ENCODE assay signal across 14 mouse cellular contexts in genomic region chr1:138842756-138843155, GRCm38 (mm10). TPM values are rescaled to one million over a fixed set of nuclear protein-coding genes. Genes with fewer than 3 reads are reported as not detected.
DNase-seq lines count a peak whose midpoint lies in the region; ATAC-seq and TF ChIP-seq lines count a peak whose summit lies in the region.
"Had no signal": no experiment of that assay in that cellular context is flagged by ENCODE, and none has a peak within 500 bp of the region (broad histone marks: within the 10 kb centered on the region; RNA-seq: fewer than 3 reads in every experiment).

No protein-coding gene starts in this region.

- no peak for ATAC-seq in intestine, embryonic 14.5 days (replicated peaks; ENCODE audit: low FRiP score, low TSS enrichment, low read depth)
- ATAC-seq in intestine, embryonic 16.5 days = no peak
- no peak for ATAC-seq in embryonic facial prominence, embryonic 13.5 days (ENCODE audit: insufficient number of reproducible peaks, insufficient read depth, low FRiP score, low TSS enrichment, low read depth)
- ATAC-seq in hindbrain, embryonic 15.5 days (ENCODE audit: low FRiP score, low read depth) = no peak
- no peak for ATAC-seq in midbrain, postnatal 0 days (ENCODE audit: low FRiP score)

- peak; percentile 63 for DNase-seq in intestine, embryonic 14.5 days (ENCODE audit: low spot score)
- DNase-seq in midbrain, postnatal 0 days (ENCODE audit: low spot score) = no peak
- DNase-seq in T-cell, adult 2 months (ENCODE audit: low spot score) = no peak
- DNase-seq in gastrocnemius, adult 2 months = no peak
- no peak for DNase-seq in cerebellum, adult 11-12 months
- DNase-seq: adrenal gland, adult 2 months; cerebellum, adult 9-11 months; gastrocnemius, postnatal 10 days; thymus, postnatal 14 days had no signal

- H3K4me2 ChIP-seq in intestine, embryonic 14.5 days (ENCODE audit: low read length) = no peak overlapping the region
- H3K4me2 ChIP-seq in intestine, embryonic 16.5 days (ENCODE audit: low read depth, low read length) = no peak overlapping the region
- peak overlapping the region; percentile 67 for H3K4me2 ChIP-seq in embryonic facial prominence, embryonic 13.5 days
- H3K4me2 ChIP-seq in hindbrain, embryonic 15.5 days = peak overlapping the region; percentile 54
- peak overlapping the region; percentile 68 for H3K4me2 ChIP-seq in midbrain, postnatal 0 days (ENCODE audit: low read depth, low read length, poor library complexity, severe bottlenecking)

- 3% methylated on average over 10 of the region's 10 CpGs for WGBS in intestine, embryonic 14.5 days
- 3% methylated on average over 10 of the region's 10 CpGs for WGBS in intestine, embryonic 16.5 days
- 2% methylated on average over 10 of the region's 10 CpGs for WGBS in embryonic facial prominence, embryonic 13.5 days
- 1% methylated on average over 10 of the region's 10 CpGs for WGBS in hindbrain, embryonic 15.5 days
- WGBS in midbrain, postnatal 0 days = 2% methylated on average over 10 of the region's 10 CpGs

- no peaks in the 10 kb centered on the region for H3K9me3 ChIP-seq in intestine, embryonic 14.5 days (ENCODE audit: control insufficient read depth, low read length)
- no peaks in the 10 kb centered on the region for H3K9me3 ChIP-seq in intestine, embryonic 16.5 days (ENCODE audit: control insufficient read depth, low read length)
- H3K9me3 ChIP-seq in embryonic facial prominence, embryonic 13.5 days = no peaks in the 10 kb centered on the region
- no peaks in the 10 kb centered on the region for H3K9me3 ChIP-seq in hindbrain, embryonic 15.5 days
- H3K9me3 ChIP-seq in midbrain, postnatal 0 days (ENCODE audit: low read length) = no peaks in the 10 kb centered on the region
- H3K9me3 ChIP-seq: liver, embryonic 15.5 days had no signal

- no peaks in the 10 kb centered on the region for H3K36me3 ChIP-seq in intestine, embryonic 14.5 days (ENCODE audit: control insufficient read depth, insufficient read depth, low read length)
- H3K36me3 ChIP-seq in intestine, embryonic 16.5 days (ENCODE audit: control insufficient read depth, insufficient read depth, low read length) = no peaks in the 10 kb centered on the region
- H3K36me3 ChIP-seq in embryonic facial prominence, embryonic 13.5 days = no peaks in the 10 kb centered on the region
- no peaks in the 10 kb centered on the region for H3K36me3 ChIP-seq in hindbrain, embryonic 15.5 days
- no peaks in the 10 kb centered on the region for H3K36me3 ChIP-seq in midbrain, postnatal 0 days (ENCODE audit: insufficient read depth, low read length)
- H3K36me3 ChIP-seq: liver, embryonic 15.5 days had no signal

- no peak overlapping the region for H3K4me3 ChIP-seq in intestine, embryonic 14.5 days (ENCODE audit: low read depth, low read length)
- H3K4me3 ChIP-seq in intestine, embryonic 16.5 days (ENCODE audit: low read length) = no peak overlapping the region
- peak overlapping the region; percentile 43 for H3K4me3 ChIP-seq in embryonic facial prominence, embryonic 13.5 days
- H3K4me3 ChIP-seq in hindbrain, embryonic 15.5 days = peak overlapping the region; percentile 33
- peak overlapping the region; percentile 44 for H3K4me3 ChIP-seq in midbrain, postnatal 0 days (ENCODE audit: low read depth, low read length)
- H3K4me3 ChIP-seq in gastrocnemius, adult 2 months = no peak overlapping the region

- no peak overlapping the region for H3K27ac ChIP-seq in intestine, embryonic 14.5 days (ENCODE audit: low read depth)
- no peak overlapping the region for H3K27ac ChIP-seq in intestine, embryonic 16.5 days (ENCODE audit: low read length)
- H3K27ac ChIP-seq in embryonic facial prominence, embryonic 13.5 days = no peak overlapping the region
- no peak overlapping the region for H3K27ac ChIP-seq in hindbrain, embryonic 15.5 days (replicated peaks)
- peak overlapping the region; percentile 90 for H3K27ac ChIP-seq in midbrain, postnatal 0 days (ENCODE audit: low read depth, low read length)
- no peak overlapping the region for H3K27ac ChIP-seq in gastrocnemius, adult 2 months
- H3K27ac ChIP-seq: liver, embryonic 15.5 days had no signal

- peaks cover 94% of the 10 kb centered on the region for H3K27me3 ChIP-seq in intestine, embryonic 14.5 days (replicated peaks; ENCODE audit: control insufficient read depth, insufficient read depth, low read length)
- peaks cover 59% of the 10 kb centered on the region for H3K27me3 ChIP-seq in intestine, embryonic 16.5 days (replicated peaks; ENCODE audit: control insufficient read depth, insufficient read depth, low read length)
- H3K27me3 ChIP-seq in embryonic facial prominence, embryonic 13.5 days = peaks cover 93% of the 10 kb centered on the region
- peaks cover 52% of the 10 kb centered on the region for H3K27me3 ChIP-seq in hindbrain, embryonic 15.5 days
- peaks cover 14% of the 10 kb centered on the region for H3K27me3 ChIP-seq in midbrain, postnatal 0 days (ENCODE audit: insufficient read depth, low read length)

- TF ChIP-seq CTCF in midbrain, postnatal 0 days (IDR thresholded peaks at IDR 0.05) = no peak
- TF ChIP-seq CTCF in gastrocnemius, adult 2 months (IDR thresholded peaks at IDR 0.05) = no peak

- intact Hi-C loops in gastrocnemius, adult 2 months (cut with DNase I) = no loop called here

- 0 out of 2 replicates have a peak, but pooled peaks cover 6% of the 10 kb centered on the region for H3K4me1 ChIP-seq in intestine, embryonic 14.5 days (replicated peaks; ENCODE audit: control insufficient read depth, insufficient read depth, low read length)
- peaks cover 20% of the 10 kb centered on the region for H3K4me1 ChIP-seq in intestine, embryonic 16.5 days (ENCODE audit: control insufficient read depth, insufficient read depth, low read length)
- peaks cover 44% of the 10 kb centered on the region for H3K4me1 ChIP-seq in embryonic facial prominence, embryonic 13.5 days
- H3K4me1 ChIP-seq in hindbrain, embryonic 15.5 days (replicated peaks) = peaks cover 32% of the 10 kb centered on the region
- H3K4me1 ChIP-seq in midbrain, postnatal 0 days (ENCODE audit: insufficient read depth, low read length) = no peaks in the 10 kb centered on the region

- no peak overlapping the region for H3K9ac ChIP-seq in intestine, embryonic 14.5 days (ENCODE audit: low read length)
- H3K9ac ChIP-seq in intestine, embryonic 16.5 days (ENCODE audit: low read depth, low read length) = no peak overlapping the region
- no peak overlapping the region for H3K9ac ChIP-seq in embryonic facial prominence, embryonic 13.5 days
- no peak overlapping the region for H3K9ac ChIP-seq in hindbrain, embryonic 15.5 days
- H3K9ac ChIP-seq in midbrain, postnatal 0 days (replicated peaks; ENCODE audit: low read length, poor library complexity, severe bottlenecking) = peak overlapping the region; percentile 74
- H3K9ac ChIP-seq: liver, embryonic 15.5 days had no signal

RNA-seq across cellular contexts. Expression of gene Lhx9, which starts 5.6 kb away (rescaled TPM):
- polyA plus RNA-seq in intestine, embryonic 14.5 days (2014; fragmentation: Nextera tagmentation; extraction: Ambion mirVana) = 0.05 TPM in 1 of 2 replicates, not detected in the other
- 0.06 TPM in 1 of 2 replicates, not detected in the other for polyA plus RNA-seq in intestine, embryonic 16.5 days (2015; fragmentation: Nextera tagmentation; extraction: Ambion mirVana)
- polyA plus RNA-seq in embryonic facial prominence, embryonic 13.5 days (2015; fragmentation: Nextera tagmentation; extraction: Ambion mirVana) = 0.66 and 0.73 TPM in 2 replicates
- polyA plus RNA-seq in hindbrain, embryonic 15.5 days (2015; fragmentation: Nextera tagmentation; extraction: Ambion mirVana) = 15.9 and 64.3 TPM in 2 replicates
- 125 and 129 TPM in 2 replicates for total RNA-seq in midbrain, postnatal 0 days (2014; rRNA removed)
- 63.1 and 76.9 TPM in 2 replicates for polyA plus RNA-seq in midbrain, postnatal 0 days (2015; fragmentation: Nextera tagmentation; extraction: Ambion mirVana)
- total RNA-seq in gastrocnemius, adult 2 months (2021) = not detected
- total RNA-seq: adrenal gland, adult 2 months; gastrocnemius, postnatal 10 days had no signal
- polyA plus RNA-seq: small intestine, adult 2 months had no signal

RNA-seq across cellular contexts. Expression of gene 2310009B15Rik, which starts 13.9 kb away (rescaled TPM):
- 43.9 and 46.1 TPM in 2 replicates for polyA plus RNA-seq in intestine, embryonic 14.5 days (2014; fragmentation: Nextera tagmentation; extraction: Ambion mirVana)
- polyA plus RNA-seq in intestine, embryonic 16.5 days (2015; fragmentation: Nextera tagmentation; extraction: Ambion mirVana) = 28.1 and 32.0 TPM in 2 replicates
- 36.3 and 42.6 TPM in 2 replicates for polyA plus RNA-seq in embryonic facial prominence, embryonic 13.5 days (2015; fragmentation: Nextera tagmentation; extraction: Ambion mirVana)
- 30.7 and 38.8 TPM in 2 replicates for polyA plus RNA-seq in hindbrain, embryonic 15.5 days (2015; fragmentation: Nextera tagmentation; extraction: Ambion mirVana)
- total RNA-seq in midbrain, postnatal 0 days (2014; rRNA removed) = 35.6 and 68.9 TPM in 2 replicates
- polyA plus RNA-seq in midbrain, postnatal 0 days (2015; fragmentation: Nextera tagmentation; extraction: Ambion mirVana) = 49.7 and 50.9 TPM in 2 replicates
- total RNA-seq in gastrocnemius, adult 2 months (2021) = 10 to 100 TPM; 14.6 to 15.6 TPM

Comparison
In these comparisons a context has a peak if more than half of its experiments do, and no peak if none do; other contexts are left out.
1. H3K4me2 ChIP-seq: peak in embryonic facial prominence, embryonic 13.5 days (single experiment), hindbrain, embryonic 15.5 days (single experiment) and midbrain, postnatal 0 days (single experiment); none in intestine, embryonic 14.5 days (single experiment) and intestine, embryonic 16.5 days (single experiment).
2. H3K4me3 ChIP-seq: peak in embryonic facial prominence, embryonic 13.5 days (single experiment), hindbrain, embryonic 15.5 days (single experiment) and midbrain, postnatal 0 days (single experiment); none in intestine, embryonic 14.5 days (single experiment), intestine, embryonic 16.5 days (single experiment) and gastrocnemius, adult 2 months (single experiment).